Comparison of ENCODE assay signal across 23 mouse cellular contexts in the genomic region with DNA sequence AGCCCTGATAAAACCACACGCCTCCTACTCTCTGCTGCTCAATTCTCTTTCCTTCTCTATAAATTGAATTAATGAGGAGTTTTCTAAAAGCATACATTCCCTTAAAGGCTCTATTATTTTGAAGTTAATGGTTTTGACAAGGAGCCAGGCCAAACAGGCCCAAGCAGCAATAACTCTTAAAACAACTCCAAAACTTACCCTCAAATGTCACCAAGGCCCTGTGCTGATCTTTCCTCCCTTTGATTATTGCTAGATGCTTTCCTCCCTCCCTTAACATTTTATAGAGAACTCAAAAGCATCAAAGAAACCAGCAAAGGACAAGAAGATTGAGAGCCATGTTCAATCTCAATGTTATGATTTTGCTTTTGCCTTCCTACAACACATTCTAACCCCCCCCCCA.
DNase-seq lines count a peak whose midpoint lies in the region; ATAC-seq lines count a peak whose summit lies in the region.
"Had no signal": no experiment of that assay in that cellular context is flagged by ENCODE, and none has a peak within 500 bp of the region (broad histone marks: within the 10 kb centered on the region; RNA-seq: fewer than 3 reads in every experiment).

No protein-coding gene starts in this region.

- H3K27ac ChIP-seq in kidney, embryonic 15.5 days: peak overlapping the region; percentile 45
- H3K27ac ChIP-seq in limb, embryonic 12.5 days: 0 out of 2 replicates have a peak overlapping the region, but pooled peaks have one; percentile 31
- H3K27ac ChIP-seq in limb, embryonic 10.5 days: no peak overlapping the region
- H3K27ac ChIP-seq: embryonic facial prominence, embryonic 13.5 days; embryonic facial prominence, embryonic 15.5 days; forebrain, embryonic 10.5 days; forebrain, embryonic 12.5 days had no signal

- 68% methylated on average over 1 of the region's 1 CpGs for WGBS in kidney, embryonic 15.5 days
- WGBS in limb, embryonic 12.5 days: 50% methylated on average over 1 of the region's 1 CpGs
- WGBS in limb, embryonic 10.5 days: 76% methylated on average over 1 of the region's 1 CpGs

- H3K4me2 ChIP-seq in kidney, embryonic 15.5 days: no peak overlapping the region
- H3K4me2 ChIP-seq in limb, embryonic 12.5 days: no peak overlapping the region
- H3K4me2 ChIP-seq: embryonic facial prominence, embryonic 13.5 days; embryonic facial prominence, embryonic 15.5 days; forebrain, embryonic 12.5 days had no signal

- H3K4me1 ChIP-seq in kidney, embryonic 15.5 days: peaks cover 11% of the 10 kb centered on the region
- peaks cover 35% of the 10 kb centered on the region for H3K4me1 ChIP-seq in limb, embryonic 12.5 days (replicated peaks)
- no peaks in the 10 kb centered on the region for H3K4me1 ChIP-seq in limb, embryonic 10.5 days
- H3K4me1 ChIP-seq: embryonic facial prominence, embryonic 15.5 days had no signal

- no peaks in the 10 kb centered on the region for H3K9me3 ChIP-seq in kidney, embryonic 15.5 days (replicated peaks)
- no peaks in the 10 kb centered on the region for H3K9me3 ChIP-seq in limb, embryonic 12.5 days
- H3K9me3 ChIP-seq in limb, embryonic 10.5 days (replicated peaks): no peaks in the 10 kb centered on the region
- H3K9me3 ChIP-seq: embryonic facial prominence, embryonic 13.5 days; embryonic facial prominence, embryonic 15.5 days; forebrain, embryonic 10.5 days; forebrain, embryonic 12.5 days had no signal

- no peaks in the 10 kb centered on the region for H3K27me3 ChIP-seq in kidney, embryonic 15.5 days
- no peaks in the 10 kb centered on the region for H3K27me3 ChIP-seq in limb, embryonic 12.5 days
- no peaks in the 10 kb centered on the region for H3K27me3 ChIP-seq in limb, embryonic 10.5 days (ENCODE audit: low read depth, poor library complexity, severe bottlenecking)
- H3K27me3 ChIP-seq: embryonic facial prominence, embryonic 13.5 days; embryonic facial prominence, embryonic 15.5 days; forebrain, embryonic 12.5 days had no signal

- 0 out of 2 replicates have a peak, but pooled peaks cover 3% of the 10 kb centered on the region for H3K36me3 ChIP-seq in kidney, embryonic 15.5 days
- H3K36me3 ChIP-seq in limb, embryonic 12.5 days: no peaks in the 10 kb centered on the region
- H3K36me3 ChIP-seq in limb, embryonic 10.5 days: no peaks in the 10 kb centered on the region
- H3K36me3 ChIP-seq: embryonic facial prominence, embryonic 15.5 days; forebrain, embryonic 10.5 days; forebrain, embryonic 12.5 days had no signal

- ATAC-seq in kidney, embryonic 15.5 days (replicated peaks; ENCODE audit: low FRiP score): no peak
- ATAC-seq in limb, embryonic 12.5 days (ENCODE audit: insufficient number of reproducible peaks, insufficient read depth, low FRiP score, low TSS enrichment, low read depth): no peak
- ATAC-seq: forebrain, embryonic 14.5 days had no signal

- H3K4me3 ChIP-seq in kidney, embryonic 15.5 days (replicated peaks): no peak overlapping the region
- no peak overlapping the region for H3K4me3 ChIP-seq in limb, embryonic 12.5 days (replicated peaks)
- no peak overlapping the region for H3K4me3 ChIP-seq in limb, embryonic 10.5 days
- H3K4me3 ChIP-seq: embryonic facial prominence, embryonic 13.5 days; embryonic facial prominence, embryonic 15.5 days; erythroblast, embryonic 14.5 days; forebrain, embryonic 10.5 days; forebrain, embryonic 12.5 days had no signal

- no peak for DNase-seq in kidney, adult 9 months
- no peak for DNase-seq in limb, embryonic 10.5 days (ENCODE audit: low spot score)
- DNase-seq in retina, embryonic 14.5 days (ENCODE audit: low spot score): peak; percentile 41
- DNase-seq in retina, postnatal 1 day: no peak
- DNase-seq in frontal cortex, adult 2 months (ENCODE audit: extremely low spot score in 1 of 2, low spot score in 1 of 2): no peak
- DNase-seq: adrenal gland, adult 2 months; adrenal gland, postnatal 10 days; adrenal gland, postnatal 25 days; cerebellum, adult 11 months; cerebellum, adult 18-20 months; cerebellum, adult 8-10 months; cerebellum, adult 9-11 months; cerebellum, postnatal 14 days; cerebellum, postnatal 36 days; embryo, embryonic 11 days had no signal

- no peak overlapping the region for H3K9ac ChIP-seq in kidney, embryonic 15.5 days
- H3K9ac ChIP-seq in limb, embryonic 12.5 days (replicated peaks): no peak overlapping the region
- H3K9ac ChIP-seq: embryonic facial prominence, embryonic 13.5 days; embryonic facial prominence, embryonic 15.5 days; forebrain, embryonic 12.5 days had no signal
